Mouse (Mus musculus): ENCODE measurements around the gene Spg20.
A peak's percentile ranks its signal among the peaks of the same experiment; 100 is the strongest.

The Spg20 gene

GRCm38 (mm10) chr3:55111935-55112709 is at the start of gene Spg20:
TSS of gene Spg20 (plus strand) at chr3:55112108.
- peak; percentile 71 for DNase-seq (ENCODE audit: low read depth, low spot score)

DNA sequence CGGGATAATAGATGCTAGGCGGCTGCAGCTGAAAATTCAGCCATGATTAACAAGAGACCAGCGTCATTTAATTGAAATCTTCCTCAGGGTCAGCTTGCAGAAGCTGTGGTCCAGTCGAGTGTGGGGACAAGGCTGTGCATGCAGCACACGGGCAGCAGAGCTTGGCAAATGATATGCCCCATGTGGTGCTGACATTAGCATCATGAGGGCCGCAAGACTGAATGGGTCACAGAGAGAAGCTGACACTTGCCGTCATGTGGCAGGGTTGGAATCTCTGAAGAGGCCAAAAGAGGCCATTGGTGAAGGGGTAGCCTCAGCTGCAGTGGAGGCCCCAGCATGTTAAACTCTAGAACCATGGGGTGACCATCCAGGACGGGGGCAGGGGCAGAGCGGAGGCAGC is 49.3 kb upstream of the Spg20 start:
- DNase-seq (ENCODE audit: low read depth, low spot score) = no peak

GRCm38 (mm10) chr3:55064396-55064795 is 47.5 kb upstream of the Spg20 start:
- DNase-seq (ENCODE audit: low read depth, low spot score) = peak; percentile 45

- no peak for DNase-seq (ENCODE audit: low read depth, low spot score)
Observed at GRCm38 (mm10) chr3:55065738-55066665, 45.9 kb upstream of the Spg20 start.

- DNase-seq (ENCODE audit: low read depth, low spot score) = no peak
Observed at GRCm38 (mm10) chr3:55066666-55067023, 45.3 kb upstream of the Spg20 start.

GRCm38 (mm10) chr3:55067791-55068434 is 44.0 kb upstream of the Spg20 start:
- no peak for DNase-seq (ENCODE audit: low read depth, low spot score)

- DNase-seq (ENCODE audit: low read depth, low spot score) = no peak
Observed at GRCm38 (mm10) chr3:55074576-55075293, 37.2 kb upstream of the Spg20 start.

GRCm38 (mm10) chr3:55075294-55075648 is 36.6 kb upstream of the Spg20 start:
- no peak for DNase-seq (ENCODE audit: low read depth, low spot score)

GRCm38 (mm10) chr3:55078233-55078632 is 33.7 kb upstream of the Spg20 start:
- DNase-seq (ENCODE audit: low read depth, low spot score) = no peak

GRCm38 (mm10) chr3:55079619-55080018 is 32.3 kb upstream of the Spg20 start:
- DNase-seq (ENCODE audit: low read depth, low spot score) = no peak

DNA sequence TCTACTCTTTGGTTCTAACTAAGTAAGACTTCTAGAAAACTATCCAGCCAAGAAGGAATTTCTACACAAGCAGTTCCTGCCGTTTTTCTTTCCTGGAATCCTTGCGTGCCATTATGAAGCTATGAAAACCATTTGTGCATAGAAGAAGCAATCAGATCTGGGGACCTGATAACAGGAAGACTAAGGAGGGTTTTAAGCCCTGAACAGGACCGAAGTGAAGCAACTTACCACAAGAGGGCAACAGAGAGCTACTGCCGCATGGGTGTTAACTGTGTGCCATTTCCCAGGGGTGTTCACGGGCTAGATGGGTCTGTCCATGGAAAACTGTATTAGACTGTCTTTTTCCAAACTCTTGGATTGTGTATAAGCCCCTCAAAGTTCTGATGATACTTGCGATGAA is 31.9 kb upstream of the Spg20 start:
- DNase-seq (ENCODE audit: low read depth, low spot score) = peak; percentile 38

DNA sequence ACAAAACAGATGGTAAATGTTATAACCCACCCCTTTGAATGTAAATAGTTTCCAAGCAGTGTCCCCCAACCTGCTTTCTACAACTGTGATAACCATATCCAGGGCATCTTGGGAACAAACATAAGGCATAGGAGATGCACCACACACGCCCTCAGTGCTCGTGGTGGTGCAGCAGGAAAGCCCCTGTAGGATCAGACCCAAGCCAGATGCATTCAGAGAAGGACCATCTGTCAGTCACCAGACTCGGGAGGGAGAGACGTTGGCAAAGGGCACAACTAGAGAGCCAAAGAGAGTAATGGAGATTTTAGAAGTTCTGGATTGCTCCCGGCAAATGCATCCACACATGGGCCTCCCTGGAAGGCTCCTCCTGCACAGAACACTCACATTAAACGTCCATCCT is 27.1 kb upstream of the Spg20 start:
- DNase-seq (ENCODE audit: low read depth, low spot score) = no peak

DNA sequence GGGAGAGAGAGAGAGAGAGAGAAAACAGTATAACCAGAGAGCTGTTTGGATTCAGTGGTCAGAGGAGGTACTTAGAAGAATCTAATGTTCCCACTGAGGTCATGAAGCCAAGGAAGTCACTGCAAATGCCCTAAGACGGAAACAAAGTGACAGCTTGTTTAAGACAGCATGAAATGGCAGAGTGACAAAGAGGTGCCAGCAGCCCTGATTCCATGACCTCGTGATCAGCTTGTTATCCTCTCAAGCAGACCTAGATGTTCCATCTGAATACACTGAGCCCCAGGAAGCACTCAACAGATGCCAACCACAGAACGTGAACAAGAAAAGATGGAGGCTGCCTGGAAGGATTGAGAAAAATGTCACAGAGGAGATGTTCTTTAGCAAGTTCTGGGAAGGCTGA is 26.2 kb upstream of the Spg20 start:
- DNase-seq (ENCODE audit: low read depth, low spot score) = no peak

GRCm38 (mm10) chr3:55086948-55087347 is 25.0 kb upstream of the Spg20 start:
- no peak for DNase-seq (ENCODE audit: low read depth, low spot score)

DNA sequence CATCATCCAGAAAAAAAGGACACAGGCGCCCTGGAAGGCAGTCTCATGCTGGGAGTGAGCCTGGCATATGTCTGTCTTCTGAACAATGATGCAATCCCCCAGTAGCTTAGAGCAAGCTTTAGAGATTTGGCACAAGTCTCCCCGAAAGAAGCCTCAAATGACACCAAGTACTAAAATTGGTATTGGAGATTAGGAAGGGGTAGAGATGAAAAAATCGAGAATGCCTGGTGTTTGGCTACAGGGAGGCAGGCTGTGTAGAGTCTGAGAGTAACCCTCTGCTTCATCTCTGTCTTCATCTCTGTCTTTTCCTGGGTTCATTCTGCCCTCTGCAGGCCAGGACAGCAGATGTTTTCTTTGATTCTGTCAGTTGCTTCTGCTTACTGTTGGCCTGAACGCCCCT is 24.5 kb upstream of the Spg20 start:
- no peak for DNase-seq (ENCODE audit: low read depth, low spot score)

- no peak for DNase-seq (ENCODE audit: low read depth, low spot score)
Observed at GRCm38 (mm10) chr3:55088359-55088758, 23.5 kb upstream of the Spg20 start.

GRCm38 (mm10) chr3:55088843-55089242 is 23.1 kb upstream of the Spg20 start:
- DNase-seq (ENCODE audit: low read depth, low spot score) = no peak

DNA sequence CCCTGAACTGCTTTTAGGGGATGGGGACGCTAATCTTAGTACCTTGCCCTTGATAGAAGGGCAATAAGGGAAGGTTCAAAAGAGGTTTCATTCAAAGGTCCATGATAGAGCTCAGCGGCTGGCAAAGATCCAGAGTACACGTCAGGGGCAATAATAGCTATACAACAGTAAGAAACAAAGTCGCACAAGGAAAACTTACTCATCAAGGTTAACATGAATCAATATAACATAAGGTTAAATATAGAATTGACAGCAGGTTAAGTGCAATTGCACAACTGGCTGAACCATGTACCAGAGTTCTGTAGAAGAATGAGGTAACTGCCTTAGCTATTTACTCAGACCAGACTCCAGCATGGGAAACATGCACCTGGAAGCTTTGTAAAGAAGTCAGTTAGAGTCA is 22.6 kb upstream of the Spg20 start:
- DNase-seq (ENCODE audit: low read depth, low spot score) = no peak

DNA sequence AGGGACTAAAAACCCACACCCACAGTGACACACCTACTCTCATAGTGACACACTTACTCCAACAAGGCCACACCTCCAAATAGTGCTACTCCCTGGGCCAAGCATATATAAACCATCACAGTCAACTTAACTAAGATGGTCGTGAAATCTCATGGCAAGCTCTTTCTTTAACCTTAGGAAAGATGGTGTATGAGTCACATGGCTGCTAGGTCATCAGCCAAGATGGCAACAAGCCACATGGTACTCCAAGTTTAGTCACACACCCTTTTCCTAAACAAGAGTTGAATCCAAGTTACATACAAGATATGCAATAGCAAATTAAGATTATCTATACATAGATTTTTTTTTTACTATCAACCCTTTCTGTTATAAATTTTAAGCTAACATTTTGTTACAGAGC is 18.7 kb upstream of the Spg20 start:
- DNase-seq (ENCODE audit: low read depth, low spot score) = no peak

GRCm38 (mm10) chr3:55095968-55096654 is 15.8 kb upstream of the Spg20 start:
- no peak for DNase-seq (ENCODE audit: low read depth, low spot score)

DNA sequence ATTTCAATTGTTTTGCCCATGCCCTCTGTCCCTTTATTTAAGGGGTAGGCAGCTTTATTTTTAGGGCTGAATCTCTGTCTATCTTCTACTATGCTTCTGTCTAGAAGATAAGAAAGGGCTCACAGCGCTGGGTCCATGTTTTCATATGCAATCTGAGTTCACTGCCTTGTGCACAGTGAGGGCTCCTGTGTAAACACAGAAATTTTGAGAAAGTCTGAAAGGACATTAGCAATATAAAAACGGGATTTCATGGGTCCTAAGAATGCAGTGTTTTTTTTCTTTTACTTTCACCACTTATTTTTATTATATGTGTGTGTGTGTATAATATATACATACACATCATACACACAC is 15.3 kb upstream of the Spg20 start:
- no peak for DNase-seq (ENCODE audit: low read depth, low spot score)
